Mouse (Mus musculus) effector memory CD4-positive, alpha-beta T cell, adult 7 months (primary cell): ENCODE results near the gene Calr. TPM values are rescaled to one million over a fixed set of nuclear protein-coding genes. Genes with fewer than 3 reads are reported as not detected.

Source experiments
- polyA plus RNA-seq: library from polyadenylated mRNA; unstranded; fragments of 100-300 nt; shearing (Covaris generic); gene quantifications from one replicate; pipeline ENCODE4 v1.2.1, GENCODE M21; 2017

Gene Calr
- 572 TPM for polyA plus RNA-seq

GRCm38 (mm10) chr8:84846722-84847572 is at the start of gene Calr:
Gene Calr, minus strand, starts transcription at chr8:84846934.

GRCm38 (mm10) chr8:84893709-84894134 is 47.0 kb upstream of the Calr start, which contains the start of gene Gcdh:
Gene Gcdh, minus strand, starts transcription at chr8:84893921.

GRCm38 (mm10) chr8:84871376-84872308 is 24.9 kb upstream of the Calr start, which contains the start of gene Syce2:
Gene Syce2, plus strand, starts transcription at chr8:84872111.

GRCm38 (mm10) chr8:84856864-84857441 is 10.2 kb upstream of the Calr start, which contains the start of gene Farsa:
Gene Farsa, plus strand, starts transcription at chr8:84856989.

GRCm38 (mm10) chr8:84840248-84840999 is 6.3 kb downstream of the Calr start, which contains the start of gene Rad23a:
Gene Rad23a, minus strand, starts transcription at chr8:84840665.

GRCm38 (mm10) chr8:84831490-84831889 is 15.2 kb downstream of the Calr start, which contains the start of gene Gadd45gip1:
Gene Gadd45gip1, plus strand, starts transcription at chr8:84831522.

GRCm38 (mm10) chr8:84822723-84823122 is 24.0 kb downstream of the Calr start, which contains the start of gene Dand5:
Gene Dand5, minus strand, starts transcription at chr8:84822823.

GRCm38 (mm10) chr8:84799999-84800831 is 46.5 kb downstream of the Calr start, which contains the start of gene Nfix:
Gene Nfix, minus strand, starts transcription at chr8:84800344.

Other genes with a start within 250 kb of the Calr start
- gene Ier2, start 184.1 kb downstream of the Calr start, polyA plus RNA-seq: 936 TPM
- gene Trmt1, start 160.6 kb downstream of the Calr start, polyA plus RNA-seq: 57.7 TPM
- 15.1 TPM for gene Nacc1, start 159.1 kb downstream of the Calr start, polyA plus RNA-seq
- not detected for gene Lyl1, start 145.5 kb downstream of the Calr start, polyA plus RNA-seq
- gene G430095P16Rik, start 123.9 kb downstream of the Calr start, polyA plus RNA-seq: 7.6 TPM
- gene Nfix, start 46.6 kb downstream of the Calr start, polyA plus RNA-seq: 6.2 TPM
- 2.1 TPM for gene Dand5, start 24.1 kb downstream of the Calr start, polyA plus RNA-seq
- gene Gadd45gip1, start 15.4 kb downstream of the Calr start, polyA plus RNA-seq: 23.3 TPM
- 132 TPM for gene Rad23a, start 6.3 kb downstream of the Calr start, polyA plus RNA-seq
- gene Farsa, start 10.1 kb upstream of the Calr start, polyA plus RNA-seq: 70.0 TPM
- gene Syce2, start 25.2 kb upstream of the Calr start, polyA plus RNA-seq: 4.4 TPM
- gene Gcdh, start 47.0 kb upstream of the Calr start, polyA plus RNA-seq: 18.6 TPM
- not detected for gene Klf1, start 55.0 kb upstream of the Calr start, polyA plus RNA-seq
- 7.4 TPM for gene Dnase2a, start 61.6 kb upstream of the Calr start, polyA plus RNA-seq
- gene Mast1, start 90.4 kb upstream of the Calr start, polyA plus RNA-seq: 0.50 TPM
- not detected for gene Rtbdn, start 100.1 kb upstream of the Calr start, polyA plus RNA-seq
- not detected for gene Gm49661, start 122.5 kb upstream of the Calr start, polyA plus RNA-seq
- 100 TPM for gene Prdx2, start 122.7 kb upstream of the Calr start, polyA plus RNA-seq
- gene Rnaseh2a, start 122.8 kb upstream of the Calr start, polyA plus RNA-seq: 47.0 TPM
- 5,448 TPM for gene Junb, start 131.8 kb upstream of the Calr start, polyA plus RNA-seq
- 17.0 TPM for gene Hook2, start 143.7 kb upstream of the Calr start, polyA plus RNA-seq
- not detected for gene Best2, start 167.6 kb upstream of the Calr start, polyA plus RNA-seq
- 27.0 TPM for gene Asna1, start 178.3 kb upstream of the Calr start, polyA plus RNA-seq
- gene Trir, start 179.9 kb upstream of the Calr start, polyA plus RNA-seq: 176 TPM
- gene Tnpo2, start 190.0 kb upstream of the Calr start, polyA plus RNA-seq: 27.4 TPM
- 4.4 TPM for gene Fbxw9, start 213.1 kb upstream of the Calr start, polyA plus RNA-seq
- gene Gm5741, start 221.0 kb upstream of the Calr start, polyA plus RNA-seq: not detected
- gene Dhps, start 224.8 kb upstream of the Calr start, polyA plus RNA-seq: 89.9 TPM
- 122 TPM for gene Wdr83os, start 233.8 kb upstream of the Calr start, polyA plus RNA-seq
- gene Wdr83, start 234.4 kb upstream of the Calr start, polyA plus RNA-seq: 14.5 TPM
- gene Man2b1, start 236.3 kb upstream of the Calr start, polyA plus RNA-seq: 100 TPM